Mouse (Mus musculus) hindbrain, embryonic 15.5 days (tissue): ENCODE results near the gene Olfr828. TPM values are rescaled to one million over a fixed set of nuclear protein-coding genes. Genes with fewer than 3 reads are reported as not detected.

Source experiments
- ATAC-seq: fragments of 200-750 bp; cut with Nextera tagmentation; 2 replicates; pipeline ENCODE4 v1.8.0; 2017; ENCODE audit warnings: low read depth, moderate number of reproducible peaks, moderate TSS enrichment; ENCODE audit not compliant: low FRiP score
- H3K27ac ChIP-seq: fragments of 300-500 bp; sonication (generic); replicated peaks from 2 replicates; pipeline ENCODE4 v1.5.1; 2015; ENCODE audit warnings: mild to moderate bottlenecking, inconsistent platforms
- H3K27me3 ChIP-seq: fragments of 300-500 bp; sonication (generic); 2 replicates; pipeline ENCODE4 v1.6.1; 2015; ENCODE audit warnings: control low read depth, inconsistent platforms
- H3K36me3 ChIP-seq: fragments of 300-500 bp; sonication (generic); 2 replicates; pipeline ENCODE4 v1.6.1; 2015; ENCODE audit warnings: control low read depth, inconsistent platforms
- H3K4me1 ChIP-seq: fragments of 300-500 bp; sonication (generic); replicated peaks from 2 replicates; pipeline ENCODE4 v1.6.1; 2015; ENCODE audit warnings: control low read depth, inconsistent platforms
- H3K4me2 ChIP-seq: fragments of 300-500 bp; sonication (generic); 2 replicates; pipeline ENCODE4 v1.6.1; 2015; ENCODE audit warnings: moderate library complexity, mild to moderate bottlenecking, inconsistent platforms
- H3K4me3 ChIP-seq: fragments of 300-500 bp; sonication (generic); 2 replicates; pipeline ENCODE4 v1.5.1; 2015; ENCODE audit warnings: mild to moderate bottlenecking, inconsistent platforms
- H3K9ac ChIP-seq: fragments of 300-500 bp; sonication (generic); 2 replicates; pipeline ENCODE4 v1.6.1; 2015; ENCODE audit warnings: inconsistent platforms
- H3K9me3 ChIP-seq: fragments of 300-500 bp; sonication (generic); 2 replicates; pipeline ENCODE4 v1.6.1; 2016; ENCODE audit warnings: control low read depth, inconsistent platforms
- WGBS: fragments of 180-500 bp; shearing (Covaris S2); methylation state at CpG from one replicate; pipeline ENCODE4 v1.1.7; 2015; 5-methylcytosine and 5-hydroxymethylcytosine counted together
- polyA plus RNA-seq: library from polyadenylated mRNA; unstranded; fragments of >200 nt; fragmentation: Nextera tagmentation; extraction: Ambion mirVana; gene quantifications from 2 replicates; pipeline ENCODE4 v1.2.1, GENCODE M21; 2015

The Olfr828 gene
- not detected in 2 replicates for polyA plus RNA-seq

- H3K9ac ChIP-seq = no peak within 1 kb of the TSS
- ATAC-seq = no peak
- H3K27ac ChIP-seq = no peak within 1 kb of the TSS
- H3K27me3 ChIP-seq = no peaks in the 10 kb centered on the region
- no peak within 1 kb of the TSS for H3K4me3 ChIP-seq
- H3K4me1 ChIP-seq = no peaks in the 10 kb centered on the region
- H3K4me2 ChIP-seq = no peak within 1 kb of the TSS
- no peaks in the 10 kb centered on the region for H3K36me3 ChIP-seq
- no peaks in the 10 kb centered on the region for H3K9me3 ChIP-seq
These were observed at the start of gene Olfr828 for GRCm38 (mm10) chr9:18819426-18819825. TSS of gene Olfr828 (minus strand) at chr9:18819526.

- H3K4me2 ChIP-seq = no peak within 1 kb of the TSS
- H3K9ac ChIP-seq = no peak within 1 kb of the TSS
- ATAC-seq = no peak
- 74% methylated on average over 1 of the region's 1 CpGs for WGBS
- no peaks in the 10 kb centered on the region for H3K36me3 ChIP-seq
- no peak within 1 kb of the TSS for H3K27ac ChIP-seq
- H3K9me3 ChIP-seq = no peaks in the 10 kb centered on the region
- no peaks in the 10 kb centered on the region for H3K27me3 ChIP-seq
- H3K4me1 ChIP-seq = no peaks in the 10 kb centered on the region
- H3K4me3 ChIP-seq = no peak within 1 kb of the TSS
These were observed 35.3 kb upstream of the Olfr828 start, which contains the start of gene Olfr829 for GRCm38 (mm10) chr9:18854633-18855032. TSS of gene Olfr829 (plus strand) at chr9:18854933.

GRCm38 (mm10) chr9:18785316-18785715 is 34.0 kb downstream of the Olfr828 start:
- 52% methylated on average over 7 of the region's 7 CpGs for WGBS
- H3K9me3 ChIP-seq = no peaks in the 10 kb centered on the region
- H3K4me1 ChIP-seq = no peaks in the 10 kb centered on the region
- no peak overlapping the region for H3K4me3 ChIP-seq
- no peaks in the 10 kb centered on the region for H3K27me3 ChIP-seq
- H3K9ac ChIP-seq = no peak overlapping the region
- ATAC-seq = no peak
- H3K27ac ChIP-seq = no peak overlapping the region
- no peak overlapping the region for H3K4me2 ChIP-seq
- no peaks in the 10 kb centered on the region for H3K36me3 ChIP-seq

- peak; percentile 84 for ATAC-seq
- H3K27me3 ChIP-seq = no peaks in the 10 kb centered on the region
- H3K4me2 ChIP-seq = peak overlapping the region; percentile 38
- no peak overlapping the region for H3K9ac ChIP-seq
- H3K9me3 ChIP-seq = no peaks in the 10 kb centered on the region
- 60% methylated on average over 24 of the region's 24 CpGs for WGBS
- no peak overlapping the region for H3K27ac ChIP-seq
- H3K4me3 ChIP-seq = 0 out of 2 replicates have a peak overlapping the region, but pooled peaks have one; percentile 1
- no peaks in the 10 kb centered on the region for H3K4me1 ChIP-seq
- H3K36me3 ChIP-seq = no peaks in the 10 kb centered on the region
These were observed 39.9 kb downstream of the Olfr828 start for GRCm38 (mm10) chr9:18779476-18779875.

GRCm38 (mm10) chr9:18778981-18779380 is 40.3 kb downstream of the Olfr828 start:
- H3K9me3 ChIP-seq = no peaks in the 10 kb centered on the region
- H3K36me3 ChIP-seq = no peaks in the 10 kb centered on the region
- no peaks in the 10 kb centered on the region for H3K27me3 ChIP-seq
- WGBS = 67% methylated on average over 1 of the region's 1 CpGs
- no peak overlapping the region for H3K27ac ChIP-seq
- no peak overlapping the region for H3K4me3 ChIP-seq
- no peak overlapping the region for H3K9ac ChIP-seq
- ATAC-seq = no peak
- peak overlapping the region; percentile 38 for H3K4me2 ChIP-seq
- no peaks in the 10 kb centered on the region for H3K4me1 ChIP-seq

Other genes with a start within 250 kb of the Olfr828 start
- not detected in 2 replicates for gene Muc16, start 145.0 kb downstream of the Olfr828 start, polyA plus RNA-seq
- gene Olfr24, start 55.5 kb downstream of the Olfr828 start, polyA plus RNA-seq = not detected in 2 replicates
- 0.10 TPM in 1 of 2 replicates, not detected in the other for gene Olfr829, start 35.4 kb upstream of the Olfr828 start, polyA plus RNA-seq
- gene Olfr830, start 55.2 kb upstream of the Olfr828 start, polyA plus RNA-seq = not detected in 2 replicates
- not detected in 2 replicates for gene Olfr832, start 117.6 kb upstream of the Olfr828 start, polyA plus RNA-seq
- gene Olfr834, start 168.5 kb upstream of the Olfr828 start, polyA plus RNA-seq = not detected in 2 replicates
- gene Olfr835, start 213.2 kb upstream of the Olfr828 start, polyA plus RNA-seq = not detected in 2 replicates